In the genomic region with DNA sequence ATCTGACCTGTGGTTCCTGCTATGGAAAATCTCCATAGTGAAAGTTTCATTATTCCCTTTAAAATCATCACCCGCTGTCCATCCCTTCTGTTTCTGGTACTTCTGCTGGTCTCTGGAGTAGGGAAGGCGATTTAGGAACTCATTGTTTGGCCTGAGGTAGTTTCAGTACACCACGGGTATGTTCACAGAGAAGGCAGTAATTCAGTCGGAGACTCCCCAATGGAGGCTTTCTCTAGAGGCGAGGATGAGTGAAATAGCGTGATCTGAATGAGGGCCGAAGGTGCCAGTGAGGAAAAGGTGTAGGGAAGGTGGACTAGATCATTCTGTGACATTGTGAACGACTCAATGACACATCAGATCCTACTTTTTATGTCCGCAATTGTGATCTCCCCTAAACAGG, we compare ENCODE assay signal across 8 mouse cellular contexts. TPM values are rescaled to one million over a fixed set of nuclear protein-coding genes. Genes with fewer than 3 reads are reported as not detected.
DNase-seq lines count a peak whose midpoint lies in the region; ATAC-seq and TF ChIP-seq lines count a peak whose summit lies in the region.

No protein-coding gene starts in this region.

- H3K36me3 ChIP-seq in hindbrain, embryonic 16.5 days (ENCODE audit: control insufficient read depth, insufficient read depth, low read length), result peaks cover 27% of the 10 kb centered on the region
- H3K36me3 ChIP-seq in myocyte (ENCODE audit: control insufficient read depth, insufficient read depth), result peaks cover 37% of the 10 kb centered on the region

- H3K9ac ChIP-seq in hindbrain, embryonic 16.5 days (ENCODE audit: low read depth, low read length), result peak overlapping the region; percentile 73

- H3K27me3 ChIP-seq in hindbrain, embryonic 16.5 days (replicated peaks; ENCODE audit: control insufficient read depth, insufficient read depth, low read length), result no peaks in the 10 kb centered on the region
- no peaks in the 10 kb centered on the region for H3K27me3 ChIP-seq in myocyte (ENCODE audit: control insufficient read depth, insufficient read depth, insufficient read length)

- ATAC-seq in hindbrain, embryonic 16.5 days, result no peak

- no peaks in the 10 kb centered on the region for H3K9me3 ChIP-seq in hindbrain, embryonic 16.5 days (ENCODE audit: control insufficient read depth, low read length)

- peaks cover 22% of the 10 kb centered on the region for H3K4me1 ChIP-seq in hindbrain, embryonic 16.5 days (ENCODE audit: control insufficient read depth, insufficient read depth, low read depth, low read length)

- H3K79me2 ChIP-seq in myocyte (ENCODE audit: control insufficient read depth, insufficient read depth), result peaks cover 35% of the 10 kb centered on the region

- TF ChIP-seq CTCF in left cerebral cortex, adult 2 months (IDR thresholded peaks at IDR 0.05), result no peak
- no peak for TF ChIP-seq CTCF in brain, embryonic 14.5 days (IDR thresholded peaks at IDR 0.05; ENCODE audit: borderline replicate concordance, extremely low read depth, insufficient read depth, insufficient read length)

- H3K4me2 ChIP-seq in hindbrain, embryonic 16.5 days (ENCODE audit: low read length), result peak overlapping the region; percentile 68
- H3K4me2 ChIP-seq in myocyte (ENCODE audit: low read depth), result peak overlapping the region; percentile 96

- DNase-seq in left cerebral cortex, adult 2 months (ENCODE audit: extremely low spot score in 1 of 2, low spot score in 2 of 2), result no peak
- DNase-seq in left cerebral cortex, adult 11 months (ENCODE audit: low spot score), result no peak
- DNase-seq in brain, embryonic 14.5 days (ENCODE audit: low read depth), result peak; percentile 7
- no peak for DNase-seq in embryo, embryonic 11 days
- DNase-seq in kidney, postnatal 14 days, result no peak
- no peak for DNase-seq in spleen, postnatal 10 days (ENCODE audit: low spot score in 2 of 2)

- peak overlapping the region; percentile 76 for H3K27ac ChIP-seq in left cerebral cortex, adult 2 months
- H3K27ac ChIP-seq in hindbrain, embryonic 16.5 days (ENCODE audit: low read depth, low read length), result peak overlapping the region; percentile 71

- WGBS in hindbrain, embryonic 16.5 days, result 9% methylated on average over 9 of the region's 9 CpGs

- intact Hi-C loops in left cerebral cortex, adult 2 months (cut with DNase I), result no loop called here

- peak overlapping the region; percentile 41 for H3ac ChIP-seq in myocyte (ENCODE audit: control insufficient read depth, insufficient read length)

- no peak for TF ChIP-seq POLR2A in brain, embryonic 14.5 days (IDR thresholded peaks at IDR 0.05; ENCODE audit: borderline replicate concordance, extremely low read depth, insufficient read depth, insufficient read length, poor library complexity, severe bottlenecking)
- no peak for TF ChIP-seq POLR2A in myocyte (IDR thresholded peaks at IDR 0.05; ENCODE audit: insufficient read length, low read depth)

- peak overlapping the region; percentile 88 for H3K4me3 ChIP-seq in left cerebral cortex, adult 2 months
- peak overlapping the region; percentile 69 for H3K4me3 ChIP-seq in hindbrain, embryonic 16.5 days (ENCODE audit: low read length)
- H3K4me3 ChIP-seq in myocyte, result peak overlapping the region; percentile 80

TF ChIP-seq in myocyte, 11 proteins besides CTCF, POLR2A, EP300 and RAD21:
- no peak for TF ChIP-seq SRF (IDR thresholded peaks at IDR 0.05; ENCODE audit: control insufficient read depth, insufficient read length, low read depth)
- no peak for TF ChIP-seq E2F4 (IDR thresholded peaks at IDR 0.05; ENCODE audit: insufficient read depth)
- no peak for TF ChIP-seq MYOG (IDR thresholded peaks at IDR 0.05; ENCODE audit: control insufficient read depth in 1 of 3, insufficient read depth in 1 of 3, insufficient read length in 2 of 3, low read depth in 2 of 3)
- TF ChIP-seq TCF3 (IDR thresholded peaks at IDR 0.05; ENCODE audit: insufficient read length, low read depth), result no peak

RNA-seq across cellular contexts. Expression of a gene that starts 0.5 kb away (rescaled TPM):
- 10 to 100 TPM; 21.4 to 22.4 TPM for total RNA-seq in left cerebral cortex, adult 2 months (2021)
- 25.3 and 31.5 TPM in 2 replicates for polyA plus RNA-seq in brain, embryonic 14.5 days (2012; rRNA removed)
- 23.9 and 26.3 TPM in 2 replicates for polyA plus RNA-seq in hindbrain, embryonic 16.5 days (2015; fragmentation: Nextera tagmentation; extraction: Ambion mirVana)
- 24.9 TPM for polyA plus RNA-seq in myocyte (2012; fragmentation: generic; extraction: Trizol)

RNA-seq across cellular contexts. Expression of a gene that starts 12.5 kb away (rescaled TPM):
- 10 to 100 TPM; 55.5 to 55.6 TPM for total RNA-seq in left cerebral cortex, adult 2 months (2021)
- polyA plus RNA-seq in brain, embryonic 14.5 days (2012; rRNA removed), result 35.1 and 57.9 TPM in 2 replicates
- 91.3 and 103 TPM in 2 replicates for polyA plus RNA-seq in hindbrain, embryonic 16.5 days (2015; fragmentation: Nextera tagmentation; extraction: Ambion mirVana)
- polyA plus RNA-seq in myocyte (2012; fragmentation: generic; extraction: Trizol), result 81.5 TPM

RNA-seq across cellular contexts. Expression of a gene that starts 12.7 kb away (rescaled TPM):
- 100 to 1,000 TPM; 228 to 236 TPM for total RNA-seq in left cerebral cortex, adult 2 months (2021)
- polyA plus RNA-seq in brain, embryonic 14.5 days (2012; rRNA removed), result 371 and 527 TPM in 2 replicates
- 284 and 301 TPM in 2 replicates for polyA plus RNA-seq in hindbrain, embryonic 16.5 days (2015; fragmentation: Nextera tagmentation; extraction: Ambion mirVana)
- polyA plus RNA-seq in myocyte (2012; fragmentation: generic; extraction: Trizol), result 896 TPM

RNA-seq across cellular contexts. Expression of a gene that starts 24.8 kb away (rescaled TPM):
- total RNA-seq in left cerebral cortex, adult 2 months (2021), result 10 to 100 TPM; 11.0 to 13.7 TPM
- polyA plus RNA-seq in brain, embryonic 14.5 days (2012; rRNA removed), result 14.7 and 17.5 TPM in 2 replicates
- 10.3 and 11.3 TPM in 2 replicates for polyA plus RNA-seq in hindbrain, embryonic 16.5 days (2015; fragmentation: Nextera tagmentation; extraction: Ambion mirVana)
- 14.7 TPM for polyA plus RNA-seq in myocyte (2012; fragmentation: generic; extraction: Trizol)

RNA-seq across cellular contexts. Expression of a gene that starts 25.0 kb away (rescaled TPM):
- 1 to 10 TPM; 5.6 to 7.2 TPM for total RNA-seq in left cerebral cortex, adult 2 months (2021)
- polyA plus RNA-seq in brain, embryonic 14.5 days (2012; rRNA removed), result 2.4 and 2.5 TPM in 2 replicates
- polyA plus RNA-seq in hindbrain, embryonic 16.5 days (2015; fragmentation: Nextera tagmentation; extraction: Ambion mirVana), result 2.9 and 3.0 TPM in 2 replicates
- 6.0 TPM for polyA plus RNA-seq in myocyte (2012; fragmentation: generic; extraction: Trizol)
